Mouse (Mus musculus): Measurements from ENCODE around the gene Kif16b. TPM values are rescaled to one million over a fixed set of nuclear protein-coding genes. Genes with fewer than 3 reads are reported as not detected.

Gene Kif16b
- polyA plus RNA-seq, 1 experiment from 2014 or later, result 4.3 TPM

GRCm38 (mm10) chr2:142891283-142891682, 10.0 kb downstream of the Kif16b start:
- H3K27ac ChIP-seq (replicated peaks), result no peak overlapping the region
- 88% methylated on average over 2 of the region's 2 CpGs for WGBS
- no peaks in the 10 kb centered on the region for H3K4me1 ChIP-seq (replicated peaks)
- H3K9ac ChIP-seq, result no peak overlapping the region
- H3K9me3 ChIP-seq, result no peaks in the 10 kb centered on the region
- ATAC-seq (ENCODE audit: low read depth), result no peak
- H3K36me3 ChIP-seq, result no peaks in the 10 kb centered on the region
- no peak overlapping the region for H3K4me3 ChIP-seq
- H3K27me3 ChIP-seq, result no peaks in the 10 kb centered on the region
- H3K4me2 ChIP-seq, result no peak overlapping the region

DNA sequence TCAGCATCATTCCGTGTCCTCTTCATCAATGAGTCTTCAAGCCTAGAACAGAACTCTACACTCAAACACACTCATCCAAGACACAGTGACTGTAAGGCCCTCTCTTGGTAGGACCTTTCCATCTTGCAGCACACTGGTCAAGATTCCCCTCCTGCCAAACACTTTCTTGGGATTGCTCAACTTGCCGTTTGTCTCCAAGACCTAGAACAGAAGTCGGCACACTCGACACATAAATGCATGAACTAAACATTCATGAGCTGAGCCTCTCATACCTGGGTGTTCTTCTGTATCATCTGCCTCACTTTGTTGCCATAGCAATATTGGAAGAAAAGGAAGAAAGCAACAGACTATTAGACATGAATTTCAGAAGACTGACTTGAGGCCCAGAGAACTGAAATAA, 16.9 kb downstream of the Kif16b start:
- no peak overlapping the region for H3K4me2 ChIP-seq
- H3K27ac ChIP-seq (replicated peaks), result no peak overlapping the region
- no peaks in the 10 kb centered on the region for H3K27me3 ChIP-seq
- no peak overlapping the region for H3K9ac ChIP-seq
- ATAC-seq (ENCODE audit: low read depth), result no peak
- no peak overlapping the region for H3K4me3 ChIP-seq
- no peaks in the 10 kb centered on the region for H3K36me3 ChIP-seq
- H3K9me3 ChIP-seq, result no peaks in the 10 kb centered on the region
- no peaks in the 10 kb centered on the region for H3K4me1 ChIP-seq (replicated peaks)
- 98% methylated on average over 4 of the region's 4 CpGs for WGBS

- WGBS, result 86% methylated on average over 7 of the region's 7 CpGs
- no peak overlapping the region for H3K4me3 ChIP-seq
- no peaks in the 10 kb centered on the region for H3K27me3 ChIP-seq
- H3K27ac ChIP-seq (replicated peaks), result no peak overlapping the region
- ATAC-seq (ENCODE audit: low read depth), result no peak
- no peak overlapping the region for H3K4me2 ChIP-seq
- H3K9me3 ChIP-seq, result no peaks in the 10 kb centered on the region
- no peaks in the 10 kb centered on the region for H3K36me3 ChIP-seq
- no peaks in the 10 kb centered on the region for H3K4me1 ChIP-seq (replicated peaks)
- H3K9ac ChIP-seq, result no peak overlapping the region
Observed at GRCm38 (mm10) chr2:142883625-142883994, 17.7 kb downstream of the Kif16b start.

GRCm38 (mm10) chr2:142882871-142883624, 18.3 kb downstream of the Kif16b start:
- WGBS, result 67% methylated on average over 7 of the region's 7 CpGs
- H3K27ac ChIP-seq (replicated peaks), result no peak overlapping the region
- no peak overlapping the region for H3K9ac ChIP-seq
- no peak overlapping the region for H3K4me2 ChIP-seq
- H3K4me3 ChIP-seq, result no peak overlapping the region
- no peaks in the 10 kb centered on the region for H3K9me3 ChIP-seq
- H3K36me3 ChIP-seq, result no peaks in the 10 kb centered on the region
- H3K4me1 ChIP-seq (replicated peaks), result no peaks in the 10 kb centered on the region
- ATAC-seq (ENCODE audit: low read depth), result no peak
- no peaks in the 10 kb centered on the region for H3K27me3 ChIP-seq

DNA sequence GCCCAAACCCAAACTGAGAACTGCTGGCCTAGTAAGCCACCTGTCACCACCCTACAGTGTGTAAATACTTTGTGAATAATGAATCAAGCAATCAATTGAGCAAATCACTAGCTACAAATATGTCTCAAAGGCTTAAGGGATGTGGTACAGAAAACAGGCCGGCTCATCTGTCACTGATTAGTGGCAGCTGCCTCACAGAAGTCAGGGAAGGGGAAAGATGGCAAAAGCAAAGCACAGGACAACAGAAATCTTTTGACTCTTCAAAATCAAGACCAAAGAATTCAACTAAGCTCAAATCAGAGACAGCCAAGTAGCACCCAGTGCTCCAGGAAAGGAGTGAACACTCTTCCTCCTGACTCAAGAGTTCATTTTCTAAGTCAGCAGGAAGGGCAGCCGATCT, 18.9 kb downstream of the Kif16b start:
- 65% methylated on average over 2 of the region's 2 CpGs for WGBS
- H3K4me2 ChIP-seq, result no peak overlapping the region
- no peaks in the 10 kb centered on the region for H3K36me3 ChIP-seq
- H3K4me1 ChIP-seq (replicated peaks), result no peaks in the 10 kb centered on the region
- no peak overlapping the region for H3K4me3 ChIP-seq
- no peaks in the 10 kb centered on the region for H3K9me3 ChIP-seq
- H3K9ac ChIP-seq, result no peak overlapping the region
- ATAC-seq (ENCODE audit: low read depth), result no peak
- no peak overlapping the region for H3K27ac ChIP-seq (replicated peaks)
- H3K27me3 ChIP-seq, result no peaks in the 10 kb centered on the region

GRCm38 (mm10) chr2:142881177-142881576, 20.2 kb downstream of the Kif16b start:
- no peaks in the 10 kb centered on the region for H3K4me1 ChIP-seq (replicated peaks)
- no peak overlapping the region for H3K9ac ChIP-seq
- no peaks in the 10 kb centered on the region for H3K27me3 ChIP-seq
- H3K36me3 ChIP-seq, result no peaks in the 10 kb centered on the region
- ATAC-seq (ENCODE audit: low read depth), result no peak
- H3K4me3 ChIP-seq, result no peak overlapping the region
- H3K9me3 ChIP-seq, result no peaks in the 10 kb centered on the region
- 43% methylated on average over 4 of the region's 4 CpGs for WGBS
- no peak overlapping the region for H3K4me2 ChIP-seq
- H3K27ac ChIP-seq (replicated peaks), result no peak overlapping the region

DNA sequence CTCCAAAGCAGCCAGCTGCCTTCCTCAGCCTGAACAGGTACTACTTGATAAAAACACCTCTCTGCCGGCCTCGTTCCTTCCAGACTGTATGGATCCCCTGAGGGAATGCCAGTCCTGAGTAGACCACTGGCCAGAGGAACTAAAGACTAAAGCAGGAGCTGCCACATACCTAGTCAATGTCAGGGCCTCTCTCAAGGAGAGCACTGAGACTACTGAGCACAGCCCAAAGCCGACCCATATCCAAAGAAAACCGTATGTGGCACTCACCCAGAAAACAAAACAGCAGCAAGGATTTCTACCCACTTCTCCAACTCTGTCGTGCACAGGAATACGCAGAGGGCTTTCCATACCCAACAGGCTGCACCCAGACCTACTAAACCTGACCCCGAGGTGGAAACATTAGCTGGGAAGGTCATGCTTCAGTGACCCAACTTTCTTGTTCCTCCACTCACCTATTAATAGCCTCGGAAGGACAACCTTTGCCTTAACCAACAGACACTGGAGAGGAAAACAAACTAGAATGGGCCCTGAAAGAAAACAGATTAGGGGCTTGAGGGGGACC, 22.0 kb downstream of the Kif16b start:
- Histone ChIP-seq H3K36me3 (no peaks in the 10 kb centered on the region), H3K4me3 (no peak overlapping the region), H3K9ac (no peak overlapping the region), H3K4me2 (no peak overlapping the region), H3K9me3 (no peaks in the 10 kb centered on the region), H3K27me3 (no peaks in the 10 kb centered on the region), H3K4me1 (replicated peaks) (no peaks in the 10 kb centered on the region), H3K27ac (replicated peaks) (no peak overlapping the region)
- WGBS, result 81% methylated on average over 8 of the region's 8 CpGs
- ATAC-seq (ENCODE audit: low read depth), result no peak

GRCm38 (mm10) chr2:142876636-142877035, 24.7 kb downstream of the Kif16b start:
- no peak overlapping the region for H3K9ac ChIP-seq
- WGBS, result 78% methylated on average over 2 of the region's 2 CpGs
- no peaks in the 10 kb centered on the region for H3K4me1 ChIP-seq (replicated peaks)
- ATAC-seq (ENCODE audit: low read depth), result no peak
- no peak overlapping the region for H3K4me3 ChIP-seq
- no peaks in the 10 kb centered on the region for H3K9me3 ChIP-seq
- no peak overlapping the region for H3K4me2 ChIP-seq
- no peak overlapping the region for H3K27ac ChIP-seq (replicated peaks)
- H3K27me3 ChIP-seq, result no peaks in the 10 kb centered on the region
- H3K36me3 ChIP-seq, result no peaks in the 10 kb centered on the region

- H3K4me1 ChIP-seq (replicated peaks), result no peaks in the 10 kb centered on the region
- no peak for ATAC-seq (ENCODE audit: low read depth)
- WGBS, result 62% methylated on average over 4 of the region's 4 CpGs
Observed at GRCm38 (mm10) chr2:142875936-142876335, 25.4 kb downstream of the Kif16b start.

DNA sequence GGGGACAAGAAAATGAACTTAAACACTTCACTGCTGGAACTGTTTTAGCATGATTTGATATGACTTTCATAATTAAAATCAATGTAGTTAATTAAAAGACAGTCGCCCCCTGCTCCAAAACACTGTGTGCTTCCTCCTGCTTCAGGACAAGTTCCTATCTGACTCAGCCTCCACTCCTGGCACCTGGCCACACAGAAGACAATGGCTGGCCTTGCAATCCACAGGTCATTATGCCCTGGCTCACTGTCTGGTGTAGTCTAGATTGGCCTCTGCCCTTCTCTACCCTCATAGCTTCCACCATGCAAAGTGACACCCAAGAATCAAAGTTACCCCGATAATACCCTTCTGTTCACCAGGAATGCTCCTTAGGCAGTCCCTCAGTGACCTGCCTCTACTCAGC, 26.8 kb downstream of the Kif16b start:
- WGBS, result 89% methylated on average over 2 of the region's 2 CpGs
- Histone ChIP-seq H3K4me1 (replicated peaks) (no peaks in the 10 kb centered on the region), H3K4me2 (no peak overlapping the region), H3K27ac (replicated peaks) (no peak overlapping the region), H3K9ac (no peak overlapping the region), H3K36me3 (no peaks in the 10 kb centered on the region), H3K4me3 (no peak overlapping the region), H3K9me3 (no peaks in the 10 kb centered on the region), H3K27me3 (no peaks in the 10 kb centered on the region)
- no peak for ATAC-seq (ENCODE audit: low read depth)

More at GRCm38 (mm10) chr2:142875936-142876335, 25.4 kb downstream of the Kif16b start:
- H3K27ac ChIP-seq (replicated peaks), result no peak overlapping the region
- H3K4me2 ChIP-seq, result no peak overlapping the region
- H3K9ac ChIP-seq, result no peak overlapping the region
- H3K4me3 ChIP-seq, result no peak overlapping the region
- no peaks in the 10 kb centered on the region for H3K36me3 ChIP-seq
- H3K9me3 ChIP-seq, result no peaks in the 10 kb centered on the region
- no peaks in the 10 kb centered on the region for H3K27me3 ChIP-seq

DNA sequence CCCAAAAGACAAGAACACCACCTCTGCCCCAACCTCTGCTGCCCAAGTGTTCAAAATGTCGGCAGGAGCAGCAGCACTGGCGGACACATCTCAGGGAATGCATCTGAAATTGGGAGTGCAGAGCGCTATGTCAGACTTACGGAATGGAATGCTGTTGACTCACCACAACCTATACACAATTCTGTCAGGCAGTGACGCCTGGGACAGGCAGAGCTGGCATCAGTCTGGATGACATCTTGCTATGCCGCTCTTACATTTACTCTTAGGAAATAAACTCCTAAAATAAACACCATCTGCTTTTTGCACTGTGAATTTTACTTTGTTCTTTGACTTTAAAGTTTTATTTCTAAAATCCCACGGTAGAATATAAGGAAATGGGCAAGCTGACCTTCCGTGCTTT, 31.3 kb downstream of the Kif16b start:
- no peaks in the 10 kb centered on the region for H3K9me3 ChIP-seq
- ATAC-seq (ENCODE audit: low read depth), result no peak
- no peaks in the 10 kb centered on the region for H3K27me3 ChIP-seq
- H3K4me1 ChIP-seq (replicated peaks), result no peaks in the 10 kb centered on the region
- WGBS, result 93% methylated on average over 8 of the region's 8 CpGs
- no peaks in the 10 kb centered on the region for H3K36me3 ChIP-seq
- H3K9ac ChIP-seq, result no peak overlapping the region
- no peak overlapping the region for H3K4me2 ChIP-seq
- H3K27ac ChIP-seq (replicated peaks), result no peak overlapping the region
- H3K4me3 ChIP-seq, result no peak overlapping the region

- Histone ChIP-seq H3K9ac (no peak overlapping the region), H3K4me2 (no peak overlapping the region), H3K27me3 (no peaks in the 10 kb centered on the region), H3K4me1 (replicated peaks) (no peaks in the 10 kb centered on the region), H3K36me3 (no peaks in the 10 kb centered on the region), H3K9me3 (no peaks in the 10 kb centered on the region), H3K4me3 (no peak overlapping the region), H3K27ac (replicated peaks) (no peak overlapping the region)
- ATAC-seq (ENCODE audit: low read depth), result no peak
- 96% methylated on average over 2 of the region's 2 CpGs for whole genome bisulfite sequencing
Observed at GRCm38 (mm10) chr2:142867481-142867880, 33.9 kb downstream of the Kif16b start.

DNA sequence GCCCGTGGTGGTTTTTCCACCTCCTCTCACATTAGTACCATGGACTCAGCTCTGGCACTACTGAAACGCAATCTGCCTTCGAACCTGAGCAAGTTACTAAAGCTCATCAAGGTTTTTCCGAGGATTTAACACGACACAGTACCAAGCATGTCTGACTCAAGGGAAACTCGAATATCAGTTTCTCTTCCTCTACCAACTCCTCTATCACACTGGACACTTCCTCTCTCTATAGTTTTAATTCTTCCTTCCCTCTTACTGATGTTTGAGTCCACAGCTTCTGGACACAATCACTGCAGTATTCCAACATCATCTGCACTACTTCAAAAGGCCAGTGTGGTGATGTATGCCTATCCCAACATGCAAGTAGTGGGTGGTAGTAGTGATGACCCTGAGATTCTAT, 40.3 kb downstream of the Kif16b start:
- Histone ChIP-seq H3K4me3 (no peak overlapping the region), H3K36me3 (no peaks in the 10 kb centered on the region), H3K4me1 (replicated peaks) (no peaks in the 10 kb centered on the region), H3K4me2 (no peak overlapping the region), H3K27me3 (no peaks in the 10 kb centered on the region), H3K9me3 (no peaks in the 10 kb centered on the region), H3K27ac (replicated peaks) (no peak overlapping the region), H3K9ac (no peak overlapping the region)
- 88% methylated on average over 6 of the region's 6 CpGs for WGBS
- no peak for ATAC-seq (ENCODE audit: low read depth)
